Mouse (Mus musculus): ENCODE measurements around the gene Abca7. TPM values are rescaled to one million over a fixed set of nuclear protein-coding genes. Genes with fewer than 3 reads are reported as not detected.
A peak's percentile ranks its signal among the peaks of the same experiment; 100 is the strongest.
"Not testable (repeated sequence)": the region's sequence is repeated elsewhere in the genome, so short reads cannot be mapped to it uniquely, and the experiment has no call there.

The Abca7 gene
- total and polyA plus RNA-seq, 2 experiments from 2014 or later = 1.9 to 9.3 TPM

- H3K9me3 ChIP-seq (ENCODE audit: low read length) = no peaks in the 10 kb centered on the region
- H3K4me2 ChIP-seq (ENCODE audit: low read depth, low read length, poor library complexity, severe bottlenecking) = no peak overlapping the region
- 70% methylated on average over 9 of the region's 9 CpGs for WGBS
- no peak overlapping the region for H3K27ac ChIP-seq (ENCODE audit: low read depth, low read length)
- DNase-seq (ENCODE audit: low spot score) (no peak), ATAC-seq (ENCODE audit: low FRiP score) (no peak)
- H3K4me1 ChIP-seq (ENCODE audit: insufficient read depth, low read length) = no peaks in the 10 kb centered on the region; the same call in 1 of the 2 replicates
- no peak overlapping the region for H3K4me3 ChIP-seq (ENCODE audit: low read depth, low read length)
- H3K9ac ChIP-seq (replicated peaks; ENCODE audit: low read length, poor library complexity, severe bottlenecking) = peak overlapping the region; percentile 2; the same call in 1 of the 2 replicates
- H3K36me3 ChIP-seq (ENCODE audit: insufficient read depth, low read length) = peaks cover 16% of the 10 kb centered on the region
- no peak for TF ChIP-seq CTCF (IDR thresholded peaks at IDR 0.05)
- no peaks in the 10 kb centered on the region for H3K27me3 ChIP-seq (ENCODE audit: insufficient read depth, low read length)
These were observed 40.6 kb upstream of the Abca7 start for GRCm38 (mm10) chr10:79955691-79956090.

DNA sequence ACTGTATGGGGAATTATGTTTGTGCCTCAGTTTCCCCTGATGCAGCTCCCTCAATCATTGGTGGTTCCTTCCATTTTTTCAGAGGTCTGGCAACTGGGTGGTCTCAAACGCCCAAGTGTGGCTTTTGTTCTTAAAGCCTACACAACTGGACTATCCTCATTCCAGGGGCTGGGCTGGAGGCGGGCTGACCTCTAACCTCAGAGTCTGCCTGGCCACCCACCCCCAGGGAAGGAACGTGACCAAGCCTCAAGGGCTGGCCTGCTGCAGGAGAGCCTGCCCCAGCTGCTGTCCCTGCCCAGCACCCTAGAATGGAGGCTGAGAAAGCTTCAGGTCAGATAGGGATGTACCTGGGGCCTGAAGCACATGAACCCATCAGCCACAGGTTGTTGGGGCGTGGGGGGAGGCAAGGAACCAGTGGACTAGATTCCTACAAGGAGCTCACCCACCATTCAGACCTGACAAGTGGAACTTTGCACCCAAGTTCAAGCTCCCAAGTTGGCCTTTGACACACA lies 39.6 kb upstream of the Abca7 start:
- ATAC-seq (ENCODE audit: low FRiP score) (no peak), DNase-seq (ENCODE audit: low spot score) (no peak)
- Histone ChIP-seq H3K36me3 (ENCODE audit: insufficient read depth, low read length) (peaks cover 7% of the 10 kb centered on the region), H3K9ac (replicated peaks; ENCODE audit: low read length, poor library complexity, severe bottlenecking) (no peak overlapping the region), H3K27me3 (ENCODE audit: insufficient read depth, low read length) (no peaks in the 10 kb centered on the region), H3K4me3 (ENCODE audit: low read depth, low read length) (no peak overlapping the region), H3K4me1 (ENCODE audit: insufficient read depth, low read length) (peaks cover 4% of the 10 kb centered on the region; the same call in 1 of the 2 replicates), H3K4me2 (ENCODE audit: low read depth, low read length, poor library complexity, severe bottlenecking) (no peak overlapping the region), H3K9me3 (ENCODE audit: low read length) (no peaks in the 10 kb centered on the region), H3K27ac (ENCODE audit: low read depth, low read length) (no peak overlapping the region)
- TF ChIP-seq CTCF (IDR thresholded peaks at IDR 0.05) = no peak
- 22% methylated on average over 4 of the region's 4 CpGs for WGBS

- Histone ChIP-seq H3K36me3 (ENCODE audit: insufficient read depth, low read length) (peaks cover 1% of the 10 kb centered on the region), H3K4me2 (ENCODE audit: low read depth, low read length, poor library complexity, severe bottlenecking) (no peak overlapping the region), H3K9me3 (ENCODE audit: low read length) (no peaks in the 10 kb centered on the region), H3K27me3 (ENCODE audit: insufficient read depth, low read length) (no peaks in the 10 kb centered on the region), H3K27ac (ENCODE audit: low read depth, low read length) (no peak overlapping the region), H3K4me3 (ENCODE audit: low read depth, low read length) (no peak overlapping the region), H3K9ac (replicated peaks; ENCODE audit: low read length, poor library complexity, severe bottlenecking) (no peak overlapping the region), H3K4me1 (ENCODE audit: insufficient read depth, low read length) (peaks cover 4% of the 10 kb centered on the region; the same call in 1 of the 2 replicates)
- 11% methylated on average over 21 of the region's 21 CpGs for WGBS
- DNase-seq (ENCODE audit: low spot score) (peak; percentile 55), ATAC-seq (ENCODE audit: low FRiP score) (no peak)
- peak; percentile 78 for TF ChIP-seq CTCF (IDR thresholded peaks at IDR 0.05)
These were observed 38.0 kb upstream of the Abca7 start for GRCm38 (mm10) chr10:79958140-79958816.

GRCm38 (mm10) chr10:79959412-79959811 lies 36.9 kb upstream of the Abca7 start:
- DNase-seq (ENCODE audit: low spot score); H3K4me1 ChIP-seq (ENCODE audit: insufficient read depth, low read length); H3K9ac ChIP-seq (replicated peaks; ENCODE audit: low read length, poor library complexity, severe bottlenecking); H3K27ac ChIP-seq (ENCODE audit: low read depth, low read length); H3K27me3 ChIP-seq (ENCODE audit: insufficient read depth, low read length); ATAC-seq (ENCODE audit: low FRiP score); H3K9me3 ChIP-seq (ENCODE audit: low read length): not testable (repeated sequence)
- 34% methylated on average over 10 of the region's 10 CpGs for WGBS
- H3K4me2 ChIP-seq (ENCODE audit: low read depth, low read length, poor library complexity, severe bottlenecking) = peak overlapping the region; percentile 83
- peak overlapping the region; percentile 77; the same call in 1 of the 2 replicates for H3K4me3 ChIP-seq (ENCODE audit: low read depth, low read length)
- peaks cover 12% of the 10 kb centered on the region for H3K36me3 ChIP-seq (ENCODE audit: insufficient read depth, low read length)

- DNase-seq (ENCODE audit: low spot score) (peak; percentile 99), ATAC-seq (ENCODE audit: low FRiP score) (peak; percentile 94)
- H3K4me3 ChIP-seq (ENCODE audit: low read depth, low read length) = peak within 1 kb of the TSS; percentile 77
- H3K9me3 ChIP-seq (ENCODE audit: low read length) = no peaks in the 10 kb centered on the region
- H3K4me2 ChIP-seq (ENCODE audit: low read depth, low read length, poor library complexity, severe bottlenecking) = peak within 1 kb of the TSS; percentile 83
- peak within 1 kb of the TSS; percentile 70 for H3K27ac ChIP-seq (ENCODE audit: low read depth, low read length)
- under 1% methylated on average over 61 of the region's 61 CpGs for WGBS
- H3K9ac ChIP-seq (replicated peaks; ENCODE audit: low read length, poor library complexity, severe bottlenecking) = peak within 1 kb of the TSS; percentile 77
- no peaks in the 10 kb centered on the region for H3K27me3 ChIP-seq (ENCODE audit: insufficient read depth, low read length)
- peak; percentile 100 for TF ChIP-seq CTCF (IDR thresholded peaks at IDR 0.05)
- H3K4me1 ChIP-seq (ENCODE audit: insufficient read depth, low read length) = peaks cover 4% of the 10 kb centered on the region; the same call in 1 of the 2 replicates
- peaks cover 18% of the 10 kb centered on the region for H3K36me3 ChIP-seq (ENCODE audit: insufficient read depth, low read length)
These were observed 36.3 kb upstream of the Abca7 start, which contains the start of gene Wdr18 for GRCm38 (mm10) chr10:79959847-79960601. TSS of gene Wdr18 (plus strand) at chr10:79960152.

All from midbrain, postnatal 0 days (tissue).